Mouse (Mus musculus) spleen, adult 10 weeks (tissue): ENCODE data around the gene Tnks2. TPM values are rescaled to one million over a fixed set of nuclear protein-coding genes. Genes with fewer than 3 reads are reported as not detected.

Experiments
- polyA plus RNA-seq: library from polyadenylated mRNA; stranded (reverse); fragments of 350-450 nt; fragmentation: Illumina TruSeq; extraction: RNeasy Lipid Tissue Mini Kit (QIAGEN cat#74804); gene quantifications from one replicate; pipeline ENCODE4 v1.2.3, GENCODE M21; 2015; ENCODE audit warnings: low replicate concordance; ENCODE audit not compliant: insufficient read depth

The Tnks2 gene
- 122 TPM for polyA plus RNA-seq

GRCm38 (mm10) chr19:36833788-36834531 is at the start of gene Tnks2:
Tnks2 (plus strand) TSS chr19:36834232.

DNA sequence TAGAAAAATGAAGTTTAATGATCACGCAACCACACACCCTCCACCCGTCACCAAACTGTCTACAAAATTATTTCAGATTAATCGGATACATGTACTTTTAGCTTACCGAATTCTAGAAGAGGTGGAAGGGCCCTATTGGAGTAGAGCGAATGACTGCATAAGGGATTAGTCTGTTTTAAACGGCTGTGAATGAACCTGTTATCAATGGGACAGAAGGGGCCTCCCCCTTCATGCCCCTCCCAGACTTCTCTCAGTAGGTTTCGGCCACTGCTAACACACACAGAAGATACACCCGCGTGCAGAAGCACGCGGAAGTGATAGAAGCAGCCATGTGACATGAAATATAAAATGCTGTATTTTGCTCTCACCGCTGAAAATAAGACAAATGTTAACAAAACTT is 85.4 kb downstream of the Tnks2 start, which contains the start of gene Fgfbp3:
TSS of gene Fgfbp3 (minus strand) at position 150 of the 400 bp plus-strand sequence.

DNA sequence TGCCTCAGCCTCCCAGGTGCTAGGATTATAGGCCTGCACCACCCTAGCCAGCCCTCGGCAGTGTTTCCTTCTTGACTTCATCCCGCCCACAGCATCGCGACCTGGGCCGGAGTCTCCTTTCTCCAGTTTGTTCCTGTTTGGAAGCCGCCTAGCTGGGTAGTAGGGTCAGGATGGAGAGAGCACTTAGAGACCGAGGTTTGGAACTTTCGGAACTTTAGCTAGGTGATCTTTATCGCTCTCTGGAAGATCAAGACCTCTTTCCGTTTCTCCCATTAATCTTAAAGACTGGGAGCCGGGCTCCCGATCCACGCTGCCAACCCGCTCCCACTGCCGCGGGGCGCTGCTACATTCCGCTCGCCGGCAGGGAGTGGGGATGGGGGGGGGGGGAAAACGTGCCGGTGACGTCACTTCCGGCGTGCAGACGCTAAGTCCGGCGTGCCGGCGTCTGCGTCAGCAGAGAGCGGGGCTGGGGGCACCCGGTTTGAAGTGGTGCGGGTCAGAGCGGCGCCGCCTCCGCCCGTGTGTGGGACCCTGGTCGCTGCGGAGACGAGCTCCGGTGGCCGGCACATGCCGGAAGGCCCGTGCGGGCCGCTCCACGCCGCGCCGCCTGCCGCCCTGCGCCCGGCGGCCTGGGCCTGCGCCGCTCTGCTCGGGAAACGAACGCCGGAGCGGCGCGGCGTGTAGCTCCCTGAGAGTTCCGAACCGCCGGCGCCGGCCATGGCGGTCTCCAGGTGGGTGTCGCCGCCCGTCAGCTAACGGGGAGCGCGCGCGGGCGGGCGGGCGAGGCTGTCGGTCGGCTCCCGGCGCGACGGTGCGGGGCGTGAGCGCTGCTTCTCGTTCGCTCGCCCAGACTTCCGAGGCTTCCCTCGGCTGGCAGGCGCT is 91.9 kb downstream of the Tnks2 start, which contains the start of gene Btaf1:
TSS of gene Btaf1 (plus strand) at position 409 of the 882 bp plus-strand sequence.

Other genes starting within 250 kb of the Tnks2 start
- 2.7 TPM for gene Ppp1r3c, start 97.6 kb upstream of the Tnks2 start, polyA plus RNA-seq
- 4.3 TPM for gene Fgfbp3, start 85.4 kb downstream of the Tnks2 start, polyA plus RNA-seq
- 50.8 TPM for gene Btaf1, start 91.8 kb downstream of the Tnks2 start, polyA plus RNA-seq